Comparison of ENCODE assay signal across 18 mouse cellular contexts in genomic region chr16:86971691-86972090, GRCm38 (mm10).
DNase-seq lines count a peak whose midpoint lies in the region; ATAC-seq lines count a peak whose summit lies in the region.
"Had no signal": no experiment of that assay in that cellular context is flagged by ENCODE, and none has a peak within 500 bp of the region (broad histone marks: within the 10 kb centered on the region; RNA-seq: fewer than 3 reads in every experiment).

No protein-coding gene starts in this region.

- no peak for DNase-seq in frontal cortex, postnatal 25 days (ENCODE audit: low spot score in 2 of 2)
- peak; percentile 3 for DNase-seq in left cerebral cortex, adult 11 months (ENCODE audit: low spot score)
- DNase-seq in left cerebral cortex, postnatal 10 days (ENCODE audit: extremely low spot score in 1 of 2, low spot score in 2 of 2), result no peak
- DNase-seq in right cerebral cortex, adult 18-20 months, result peak; percentile 6
- no peak for DNase-seq in right cerebral cortex, postnatal 25 days
- DNase-seq in Muller cell, postnatal 12 days (ENCODE audit: inconsistent ontology term), result no peak
- DNase-seq: adrenal gland, postnatal 14 days; cerebellum, adult 18-20 months; cerebellum, adult 9-11 months; cerebellum, postnatal 36 days; gastrocnemius, postnatal 10 days; heart, adult 18-20 months; heart, postnatal 10 days; heart, postnatal 4 days had no signal

- intact Hi-C loops in left cerebral cortex, postnatal 10 days (cut with DNase I), result no loop called here

- ATAC-seq in frontal cortex, adult (ENCODE audit: low TSS enrichment), result peak; percentile 93
- ATAC-seq: activated CD4-positive, CD25-positive, alpha-beta regulatory T cell, adult 4 months; forebrain, embryonic 13.5 days; Patski had no signal

Comparison
In these comparisons a context has a peak if more than half of its experiments do, and no peak if none do; other contexts are left out.
1. DNase-seq: peak in left cerebral cortex, adult 11 months (single experiment) and right cerebral cortex, adult 18-20 months (single experiment); none in frontal cortex, postnatal 25 days (0 of 2), left cerebral cortex, postnatal 10 days (0 of 2), right cerebral cortex, postnatal 25 days (single experiment) and Muller cell, postnatal 12 days (single experiment).